26 mouse cellular contexts compared by ENCODE assay signal in the genomic region with DNA sequence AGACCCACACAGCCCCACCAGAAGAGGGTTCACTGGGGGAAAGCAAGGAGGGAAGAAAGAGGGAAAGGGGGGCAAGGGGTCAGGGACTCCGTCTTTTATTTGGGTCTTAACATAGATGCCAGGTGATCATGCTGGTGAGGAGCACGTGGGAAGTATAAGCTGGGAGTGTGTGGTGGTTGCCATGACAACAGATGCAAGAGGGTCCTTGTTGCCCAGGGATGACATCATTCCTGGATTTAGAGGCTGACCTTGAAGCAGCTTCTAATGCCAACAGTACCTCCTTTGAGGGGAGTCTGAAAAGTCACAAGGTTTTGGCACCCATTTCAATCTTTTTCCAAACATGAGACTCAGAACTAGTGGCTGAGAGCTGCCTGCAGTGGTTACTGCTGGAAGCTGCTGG. TPM values are rescaled to one million over a fixed set of nuclear protein-coding genes. Genes with fewer than 3 reads are reported as not detected.
DNase-seq lines count a peak whose midpoint lies in the region; ATAC-seq and TF ChIP-seq lines count a peak whose summit lies in the region.
"Had no signal": no experiment of that assay in that cellular context is flagged by ENCODE, and none has a peak within 500 bp of the region (broad histone marks: within the 10 kb centered on the region; RNA-seq: fewer than 3 reads in every experiment).

No protein-coding gene starts in this region.

- H3K4me3 ChIP-seq in heart, embryonic 11.5 days (ENCODE audit: low read depth, low read length): no peak overlapping the region
- no peak overlapping the region for H3K4me3 ChIP-seq in heart, adult 2 months
- H3K4me3 ChIP-seq in limb, embryonic 15.5 days: no peak overlapping the region
- H3K4me3 ChIP-seq: forebrain, embryonic 12.5 days; heart, embryonic 15.5 days; hindbrain, embryonic 15.5 days; layer of hippocampus, adult 2 months; midbrain, embryonic 12.5 days; myocyte had no signal

- no peaks in the 10 kb centered on the region for H3K79me2 ChIP-seq in heart, adult 2 months (replicated peaks; ENCODE audit: control insufficient read depth, insufficient read depth, low read length)

- 52% methylated on average over 2 of the region's 2 CpGs for WGBS in heart, embryonic 11.5 days (ENCODE audit: insufficient replicate concordance)
- WGBS in heart, adult 2 months: 50% methylated on average over 2 of the region's 2 CpGs
- 31% methylated on average over 2 of the region's 2 CpGs for WGBS in limb, embryonic 15.5 days

- H3K27ac ChIP-seq in heart, embryonic 11.5 days (ENCODE audit: low read depth, low read length): no peak overlapping the region
- H3K27ac ChIP-seq in heart, adult 2 months: no peak overlapping the region
- 0 out of 2 replicates have a peak overlapping the region, but pooled peaks have one; percentile 27 for H3K27ac ChIP-seq in limb, embryonic 15.5 days
- H3K27ac ChIP-seq: forebrain, embryonic 12.5 days; heart, embryonic 15.5 days; hindbrain, embryonic 15.5 days; kidney, postnatal 0 days; layer of hippocampus, adult 2 months; macrophage; midbrain, embryonic 12.5 days had no signal

- no peaks in the 10 kb centered on the region; the same call in 1 of the 2 replicates for H3K36me3 ChIP-seq in heart, embryonic 11.5 days (ENCODE audit: control insufficient read depth, insufficient read depth, low read length)
- no peaks in the 10 kb centered on the region for H3K36me3 ChIP-seq in heart, adult 2 months (ENCODE audit: control insufficient read depth, insufficient read depth, low read length)
- 0 out of 2 replicates have a peak, but pooled peaks cover 1% of the 10 kb centered on the region for H3K36me3 ChIP-seq in limb, embryonic 15.5 days
- H3K36me3 ChIP-seq: heart, embryonic 15.5 days; hindbrain, embryonic 15.5 days; midbrain, embryonic 12.5 days had no signal

- peak; percentile 72 for DNase-seq in adrenal gland, adult 2 months
- DNase-seq in adrenal gland, postnatal 25 days: no peak
- no peak for DNase-seq in heart, adult 2 months
- peak; percentile 39 for DNase-seq in retina, postnatal 1 day
- DNase-seq in retina, embryonic 14.5 days (ENCODE audit: low spot score): no peak
- no peak for DNase-seq in thymus, postnatal 36 days
- DNase-seq: cerebellum, adult 9-10 months; gastrocnemius, postnatal 14 days; heart, adult 18-20 months; heart, postnatal 4 days; kidney, adult 11 months; layer of hippocampus, postnatal 36 days; lung, adult 18-20 months had no signal

- H3K4me2 ChIP-seq in heart, embryonic 11.5 days: no peak overlapping the region; the same call in 1 of the 2 replicates
- no peak overlapping the region for H3K4me2 ChIP-seq in limb, embryonic 15.5 days
- H3K4me2 ChIP-seq: forebrain, embryonic 12.5 days; heart, embryonic 15.5 days; hindbrain, embryonic 15.5 days; liver, embryonic 11.5 days; midbrain, embryonic 12.5 days had no signal

- 0 out of 2 replicates have a peak overlapping the region, but pooled peaks have one; percentile 28 for H3K9ac ChIP-seq in heart, embryonic 11.5 days (ENCODE audit: low read depth, low read length)
- no peak overlapping the region for H3K9ac ChIP-seq in heart, adult 2 months (ENCODE audit: low read depth, low read length)
- no peak overlapping the region for H3K9ac ChIP-seq in limb, embryonic 15.5 days
- H3K9ac ChIP-seq: forebrain, embryonic 12.5 days; heart, embryonic 15.5 days; hindbrain, embryonic 15.5 days; midbrain, embryonic 12.5 days had no signal

- no peaks in the 10 kb centered on the region for H3K9me3 ChIP-seq in heart, embryonic 11.5 days (replicated peaks; ENCODE audit: control insufficient read depth, low read length)
- no peaks in the 10 kb centered on the region for H3K9me3 ChIP-seq in limb, embryonic 15.5 days
- H3K9me3 ChIP-seq: forebrain, embryonic 12.5 days; G1E; heart, embryonic 15.5 days; hindbrain, embryonic 15.5 days; midbrain, embryonic 12.5 days had no signal

- H3K27me3 ChIP-seq in heart, embryonic 11.5 days (ENCODE audit: control insufficient read depth, insufficient read depth, low read length): no peaks in the 10 kb centered on the region
- H3K27me3 ChIP-seq in heart, adult 2 months (ENCODE audit: control insufficient read depth, insufficient read depth, low read length): no peaks in the 10 kb centered on the region
- peaks cover 3% of the 10 kb centered on the region; the same call in 1 of the 2 replicates for H3K27me3 ChIP-seq in limb, embryonic 15.5 days
- H3K27me3 ChIP-seq: heart, embryonic 15.5 days had no signal

- peaks cover 7% of the 10 kb centered on the region; the same call in 1 of the 2 replicates for H3K4me1 ChIP-seq in heart, embryonic 11.5 days (ENCODE audit: control insufficient read depth, insufficient read depth, low read length)
- peaks cover 1% of the 10 kb centered on the region; the same call in 1 of the 2 replicates for H3K4me1 ChIP-seq in heart, adult 2 months (ENCODE audit: control insufficient read depth, insufficient read depth, low read length)
- H3K4me1 ChIP-seq in limb, embryonic 15.5 days: peaks cover 13% of the 10 kb centered on the region

- intact Hi-C loops in heart, adult 2 months (cut with DNase I): no loop called here

- no peak for TF ChIP-seq EP300 in heart, adult 2 months (IDR thresholded peaks at IDR 0.05; ENCODE audit: insufficient read depth, low read depth, low read length)

- ATAC-seq in heart, embryonic 11.5 days (replicated peaks; ENCODE audit: insufficient number of reproducible peaks, low FRiP score, low TSS enrichment): no peak
- ATAC-seq in limb, embryonic 15.5 days (ENCODE audit: insufficient number of reproducible peaks, low FRiP score, low TSS enrichment, low read depth): no peak
- ATAC-seq: CD4-positive, CD25-positive, alpha-beta regulatory T cell, adult 4 months had no signal

- no peak for TF ChIP-seq CTCF in heart, adult 2 months (IDR thresholded peaks at IDR 0.05)

- no peak for TF ChIP-seq POLR2A in heart, adult 2 months (IDR thresholded peaks at IDR 0.05; ENCODE audit: insufficient read depth, low read depth, low read length)

RNA-seq across cellular contexts. Expression of a gene that starts 3.2 kb away (rescaled TPM):
- 10 to 100 TPM; 35.4 to 61.7 TPM for total RNA-seq in adrenal gland, adult 2 months (2021)
- polyA plus RNA-seq in adrenal gland, adult 2 months (2012; rRNA removed): 62.5 and 69.5 TPM in 2 replicates
- 51.6 and 65.6 TPM in 2 replicates for total RNA-seq in adrenal gland, postnatal 25 days (2021)
- 17.6 and 18.4 TPM in 2 replicates for polyA plus RNA-seq in heart, embryonic 11.5 days (2014; fragmentation: Nextera tagmentation; extraction: Ambion mirVana)
- total RNA-seq in heart, adult 2 months (2021): 1 to 10 TPM; 6.2 to 6.8 TPM
- 8.9 and 11.8 TPM in 2 replicates for polyA plus RNA-seq in heart, adult 2 months (2012; rRNA removed)
- polyA plus RNA-seq in limb, embryonic 15.5 days (2015; fragmentation: Nextera tagmentation; extraction: Ambion mirVana): 24.5 and 27.0 TPM in 2 replicates

RNA-seq across cellular contexts. Expression of a gene that starts 6.4 kb away (rescaled TPM):
- total RNA-seq in adrenal gland, adult 2 months (2021): 100 to 1,000 TPM; 185 to 194 TPM
- 156 and 161 TPM in 2 replicates for polyA plus RNA-seq in adrenal gland, adult 2 months (2012; rRNA removed)
- total RNA-seq in adrenal gland, postnatal 25 days (2021): 157 and 177 TPM in 2 replicates
- polyA plus RNA-seq in heart, embryonic 11.5 days (2014; fragmentation: Nextera tagmentation; extraction: Ambion mirVana): 126 and 137 TPM in 2 replicates
- 10 to 100 TPM; 84.8 to 93.1 TPM for total RNA-seq in heart, adult 2 months (2021)
- 114 and 175 TPM in 2 replicates for polyA plus RNA-seq in heart, adult 2 months (2012; rRNA removed)
- polyA plus RNA-seq in limb, embryonic 15.5 days (2015; fragmentation: Nextera tagmentation; extraction: Ambion mirVana): 128 and 133 TPM in 2 replicates

RNA-seq across cellular contexts. Expression of a gene that starts 18.3 kb away (rescaled TPM):
- 10 to 100 TPM; 57.9 to 59.3 TPM for total RNA-seq in adrenal gland, adult 2 months (2021)
- 3.2 and 3.3 TPM in 2 replicates for polyA plus RNA-seq in adrenal gland, adult 2 months (2012; rRNA removed)
- total RNA-seq in adrenal gland, postnatal 25 days (2021): 56.7 and 72.4 TPM in 2 replicates
- 61.8 and 65.6 TPM in 2 replicates for polyA plus RNA-seq in heart, embryonic 11.5 days (2014; fragmentation: Nextera tagmentation; extraction: Ambion mirVana)
- total RNA-seq in heart, adult 2 months (2021): 10 to 100 TPM; 16.5 to 17.1 TPM
- 5.9 and 10.0 TPM in 2 replicates for polyA plus RNA-seq in heart, adult 2 months (2012; rRNA removed)
- polyA plus RNA-seq in limb, embryonic 15.5 days (2015; fragmentation: Nextera tagmentation; extraction: Ambion mirVana): 91.5 and 102 TPM in 2 replicates

RNA-seq across cellular contexts. Expression of a gene that starts 18.4 kb away (rescaled TPM):
- total RNA-seq in adrenal gland, adult 2 months (2021): 100 to 1,000 TPM; 275 to 281 TPM
- 169 TPM in 2 replicates for polyA plus RNA-seq in adrenal gland, adult 2 months (2012; rRNA removed)
- total RNA-seq in adrenal gland, postnatal 25 days (2021): 230 and 245 TPM in 2 replicates
- polyA plus RNA-seq in heart, embryonic 11.5 days (2014; fragmentation: Nextera tagmentation; extraction: Ambion mirVana): 225 and 241 TPM in 2 replicates
- 100 to 1,000 TPM; 169 to 189 TPM for total RNA-seq in heart, adult 2 months (2021)
- polyA plus RNA-seq in heart, adult 2 months (2012; rRNA removed): 189 and 270 TPM in 2 replicates
- 148 and 153 TPM in 2 replicates for polyA plus RNA-seq in limb, embryonic 15.5 days (2015; fragmentation: Nextera tagmentation; extraction: Ambion mirVana)

RNA-seq across cellular contexts. Expression of a gene that starts 39.5 kb away (rescaled TPM):
- 100 to 1,000 TPM in 1 of 2 experiments, 10 to 100 TPM in 1; 73.6 to 190 TPM for total RNA-seq in adrenal gland, adult 2 months (2021)
- 60.3 and 70.6 TPM in 2 replicates for polyA plus RNA-seq in adrenal gland, adult 2 months (2012; rRNA removed)
- total RNA-seq in adrenal gland, postnatal 25 days (2021): 61.8 and 82.6 TPM in 2 replicates
- polyA plus RNA-seq in heart, embryonic 11.5 days (2014; fragmentation: Nextera tagmentation; extraction: Ambion mirVana): 38.6 and 39.5 TPM in 2 replicates
- 100 to 1,000 TPM in 1 of 2 experiments, 10 to 100 TPM in 1; 96.6 to 105 TPM for total RNA-seq in heart, adult 2 months (2021)
- polyA plus RNA-seq in heart, adult 2 months (2012; rRNA removed): 51.2 and 64.1 TPM in 2 replicates
- polyA plus RNA-seq in limb, embryonic 15.5 days (2015; fragmentation: Nextera tagmentation; extraction: Ambion mirVana): 87.6 and 96.9 TPM in 2 replicates

Comparison
In these comparisons a context has a peak if more than half of its experiments do, and no peak if none do; other contexts are left out.
1. DNase-seq: peak in adrenal gland, adult 2 months (single experiment) and retina, postnatal 1 day (single experiment); none in adrenal gland, postnatal 25 days (single experiment), heart, adult 2 months (0 of 2), retina, embryonic 14.5 days (single experiment) and thymus, postnatal 36 days (0 of 2).